Mouse (Mus musculus) brain, embryonic 14.5 days (tissue): ENCODE results near the gene Osbpl9.

ENCODE experiments used
- CTCF ChIP-seq: fragments of 200-500 bp; IDR thresholded peaks from 2 replicates; pipeline ENCODE4 v1.5.1; 2012; ENCODE audit warnings: inconsistent platforms, mild to moderate bottlenecking, moderate library complexity, borderline replicate concordance; ENCODE audit not compliant: insufficient read depth, insufficient read length; ENCODE audit errors: extremely low read depth
- POLR2A ChIP-seq: fragments of 200-500 bp; IDR thresholded peaks from 2 replicates; pipeline ENCODE4 v1.6.1; 2012; ENCODE audit warnings: mild to moderate bottlenecking, inconsistent platforms, borderline replicate concordance; ENCODE audit not compliant: poor library complexity, insufficient read depth, insufficient read length, severe bottlenecking; ENCODE audit errors: extremely low read depth

DNA sequence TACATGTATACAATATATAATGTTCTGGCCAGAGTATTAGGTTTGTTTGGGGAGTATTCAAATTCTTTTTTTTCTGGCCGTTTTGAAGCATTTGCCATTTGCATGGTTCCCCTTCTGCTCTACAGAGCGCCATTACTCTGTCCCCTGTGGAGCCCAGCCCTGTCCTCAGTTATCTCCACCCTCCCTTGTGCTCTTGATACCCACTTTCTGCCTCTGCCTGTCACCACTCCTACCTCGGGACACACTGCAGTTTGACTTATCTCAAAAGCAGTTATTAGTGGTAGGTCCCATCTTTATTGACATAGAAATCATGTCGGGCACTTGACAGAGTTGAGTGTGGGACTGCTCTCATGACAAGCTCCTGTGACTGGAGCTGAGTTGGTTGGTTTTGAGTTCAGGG is 159.3 kb downstream of the Osbpl9 start:
- TF ChIP-seq POLR2A, result no peak
- no peak for TF ChIP-seq CTCF
